In the genomic region with DNA sequence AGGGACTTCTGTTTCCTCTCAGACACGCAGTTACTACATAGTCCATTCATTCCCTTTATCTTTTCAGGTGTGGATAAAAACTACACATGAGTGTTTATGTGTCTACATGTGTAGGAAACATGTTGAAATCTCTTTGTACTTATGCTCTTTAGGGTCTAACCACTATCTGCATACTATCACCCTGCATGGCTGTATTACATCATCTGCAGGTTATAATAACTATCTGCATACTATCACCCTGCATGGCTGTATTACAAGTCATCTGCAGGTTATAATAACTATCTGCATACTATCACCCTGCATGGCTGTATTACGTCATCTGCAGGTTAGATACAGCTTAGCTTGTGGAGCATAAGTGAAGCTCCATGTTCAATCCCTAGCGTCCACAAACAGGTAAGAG, we compare ENCODE assay signal across 23 mouse cellular contexts. TPM values are rescaled to one million over a fixed set of nuclear protein-coding genes. Genes with fewer than 3 reads are reported as not detected.
DNase-seq lines count a peak whose midpoint lies in the region; ATAC-seq and TF ChIP-seq lines count a peak whose summit lies in the region.
"Had no signal": no experiment of that assay in that cellular context is flagged by ENCODE, and none has a peak within 500 bp of the region (broad histone marks: within the 10 kb centered on the region; RNA-seq: fewer than 3 reads in every experiment).

No protein-coding gene starts in this region.

- H3K9me3 ChIP-seq in MEL (replicated peaks; ENCODE audit: insufficient read depth, low read length) = no peaks in the 10 kb centered on the region
- H3K9me3 ChIP-seq: embryonic facial prominence, embryonic 10.5 days; embryonic facial prominence, embryonic 12.5 days; forebrain, embryonic 10.5 days; forebrain, embryonic 12.5 days had no signal

- H3K27me3 ChIP-seq in MEL (ENCODE audit: control insufficient read depth in 1 of 2, insufficient read depth in 2 of 2, low read length in 2 of 2) = no peaks in the 10 kb centered on the region
- no peaks in the 10 kb centered on the region for H3K27me3 ChIP-seq in heart, adult 2 months (ENCODE audit: control insufficient read depth, insufficient read depth, low read length)
- H3K27me3 ChIP-seq: CH12.LX; embryonic facial prominence, embryonic 12.5 days; forebrain, embryonic 12.5 days; Patski had no signal

- no peaks in the 10 kb centered on the region for H3K79me2 ChIP-seq in MEL (ENCODE audit: control insufficient read depth, insufficient read depth, low read length, poor library complexity)
- H3K79me2 ChIP-seq in heart, adult 2 months (replicated peaks; ENCODE audit: control insufficient read depth, insufficient read depth, low read length) = no peaks in the 10 kb centered on the region

- intact Hi-C loops in heart, adult 2 months (cut with DNase I) = no loop called here

- peak; percentile 54 for DNase-seq in MEL (ENCODE audit: low read depth, low spot score)
- DNase-seq in adrenal gland, postnatal 4 days (ENCODE audit: low spot score in 2 of 2) = no peak
- no peak for DNase-seq in heart, adult 2 months
- DNase-seq in lung, postnatal 4 days = no peak
- DNase-seq: adrenal gland, adult 2 months; adrenal gland, postnatal 10 days; adrenal gland, postnatal 25 days; cerebellum, adult 11-12 months; cerebellum, adult 2 months; cerebellum, adult 9-10 months; cerebellum, postnatal 10 days; cerebellum, postnatal 25 days had no signal

- no peak for TF ChIP-seq RAD21 in MEL (IDR thresholded peaks at IDR 0.05; ENCODE audit: low read depth, low read length)

- H3K4me3 ChIP-seq in MEL (ENCODE audit: control insufficient read depth in 1 of 2, insufficient read depth in 1 of 2, low read depth in 2 of 2, low read length in 2 of 2) = no peak overlapping the region
- no peak overlapping the region for H3K4me3 ChIP-seq in embryonic fibroblast, embryonic 13.5 days (ENCODE audit: insufficient read depth, low read length)
- no peak overlapping the region for H3K4me3 ChIP-seq in heart, adult 2 months
- H3K4me3 ChIP-seq: embryonic facial prominence, embryonic 10.5 days; embryonic facial prominence, embryonic 12.5 days; erythroblast, embryonic 14.5 days; forebrain, embryonic 10.5 days; forebrain, embryonic 12.5 days had no signal

- 86% methylated on average over 3 of the region's 3 CpGs for WGBS in heart, adult 2 months

- TF ChIP-seq POLR2A in MEL (IDR thresholded peaks at IDR 0.05; ENCODE audit: control insufficient read depth in 1 of 2, insufficient read depth in 1 of 2, low read depth in 1 of 2, low read length in 2 of 2, poor library complexity in 1 of 2) = no peak
- TF ChIP-seq POLR2A in embryonic fibroblast, embryonic 13.5 days (IDR thresholded peaks at IDR 0.05; ENCODE audit: low read depth, low read length) = no peak
- no peak for TF ChIP-seq POLR2A in heart, adult 2 months (IDR thresholded peaks at IDR 0.05; ENCODE audit: insufficient read depth, low read depth, low read length)

- peak; percentile 21; the same call in 1 of the 2 replicates for ATAC-seq in megakaryocyte, adult 5-6 weeks (ENCODE audit: poor library complexity, severe bottlenecking)
- ATAC-seq: forebrain, embryonic 14.5 days; forebrain, embryonic 16.5 days; Patski had no signal

- H3K36me3 ChIP-seq in MEL (ENCODE audit: control insufficient read depth in 1 of 2, insufficient read depth in 2 of 2, low read length in 2 of 2) = peaks cover 27 to 52% of the 10 kb centered on the region in 2 experiments
- H3K36me3 ChIP-seq in heart, adult 2 months (ENCODE audit: control insufficient read depth, insufficient read depth, low read length) = peaks cover 8% of the 10 kb centered on the region

- H3K9ac ChIP-seq in MEL (ENCODE audit: control insufficient read depth, low read depth, low read length, poor library complexity, severe bottlenecking) = no peak overlapping the region
- no peak overlapping the region for H3K9ac ChIP-seq in heart, adult 2 months (ENCODE audit: low read depth, low read length)
- H3K9ac ChIP-seq: embryonic facial prominence, embryonic 12.5 days; forebrain, embryonic 12.5 days had no signal

- peaks cover 11 to 17% of the 10 kb centered on the region in 2 experiments for H3K4me1 ChIP-seq in MEL (ENCODE audit: control insufficient read depth in 1 of 2, insufficient read depth in 2 of 2, low read length in 2 of 2)
- H3K4me1 ChIP-seq in embryonic fibroblast, embryonic 13.5 days (ENCODE audit: control insufficient read depth, insufficient read depth, low read length) = peaks cover 29% of the 10 kb centered on the region
- H3K4me1 ChIP-seq in heart, adult 2 months (ENCODE audit: control insufficient read depth, insufficient read depth, low read length) = no peaks in the 10 kb centered on the region; the same call in 1 of the 2 replicates
- H3K4me1 ChIP-seq: embryonic facial prominence, embryonic 10.5 days; embryonic facial prominence, embryonic 12.5 days; forebrain, embryonic 10.5 days; forebrain, embryonic 12.5 days had no signal

- TF ChIP-seq EP300 in MEL (IDR thresholded peaks at IDR 0.05; ENCODE audit: low read depth in 1 of 2, low read length in 2 of 2) = peak; percentile 6 to 35; a peak in 3 of 4 replicates
- no peak for TF ChIP-seq EP300 in heart, adult 2 months (IDR thresholded peaks at IDR 0.05; ENCODE audit: insufficient read depth, low read depth, low read length)

- TF ChIP-seq CTCF in MEL (IDR thresholded peaks at IDR 0.05 in 2 of 3, conservative IDR thresholded peaks at IDR 0.05 in 1 of 3; ENCODE audit: control insufficient read depth in 1 of 3, insufficient read depth in 1 of 3, low read depth in 2 of 3, low read length in 3 of 3, poor library complexity in 1 of 3, severe bottlenecking in 1 of 3) = no peak
- TF ChIP-seq CTCF in embryonic fibroblast, embryonic 13.5 days (IDR thresholded peaks at IDR 0.05; ENCODE audit: borderline replicate concordance, insufficient read depth, low read length) = no peak
- TF ChIP-seq CTCF in heart, adult 2 months (IDR thresholded peaks at IDR 0.05) = no peak

- peak overlapping the region; percentile 39 for H3K27ac ChIP-seq in MEL (ENCODE audit: control insufficient read depth, low read depth, low read length)
- H3K27ac ChIP-seq in embryonic fibroblast, embryonic 13.5 days (ENCODE audit: insufficient read depth, low read length) = peak overlapping the region; percentile 85; the same call in 1 of the 2 replicates
- H3K27ac ChIP-seq in heart, adult 2 months = no peak overlapping the region
- H3K27ac ChIP-seq: embryonic facial prominence, embryonic 10.5 days; embryonic facial prominence, embryonic 12.5 days; forebrain, embryonic 10.5 days; forebrain, embryonic 12.5 days had no signal

TF ChIP-seq in MEL, 35 proteins besides CTCF, POLR2A, EP300 and RAD21:
- TF ChIP-seq KAT2A (conservative IDR thresholded peaks at IDR 0.05; ENCODE audit: low read depth, low read length) (peak; percentile 32; the same call in 1 of the 2 replicates), ZKSCAN1 (IDR thresholded peaks at IDR 0.05; ENCODE audit: low read depth, low read length) (no peak), TAL1 (IDR thresholded peaks at IDR 0.05; ENCODE audit: low read length) (no peak), ETS1 (IDR thresholded peaks at IDR 0.05; ENCODE audit: low read depth, low read length) (peak; percentile 83), TBP (IDR thresholded peaks at IDR 0.05; ENCODE audit: low read depth, low read length) (no peak)

RNA-seq across cellular contexts. Expression of gene 4931406P16Rik, which starts 33.7 kb away (rescaled TPM):
- 7.8 and 9.5 TPM in 2 replicates for total RNA-seq in MEL (2012; rRNA removed)
- 10 to 100 TPM in 1 of 2 experiments, not detected in 1; 18.0 TPM for polyA plus RNA-seq in MEL (2012; ENCODE audit: insufficient read depth in 1 of 2, insufficient read length in 2 of 2, low read depth in 1 of 2, low replicate concordance in 2 of 2, missing spikeins in 1 of 2)
- 49.8 and 62.1 TPM in 2 replicates for polyA plus RNA-seq in embryonic fibroblast, embryonic 13.5 days (2011; ENCODE audit: insufficient read length, low read depth, missing spikeins)
- total RNA-seq in megakaryocyte, adult 5-6 weeks (2015) = 18.6 and 23.2 TPM in 2 replicates
- 19.4 and 23.7 TPM in 2 replicates for total RNA-seq in megakaryocyte, adult 5-6 weeks (2017)
- 10 to 100 TPM; 89.3 to 90.7 TPM for total RNA-seq in adrenal gland, postnatal 4 days (2021)
- 10 to 100 TPM; 40.7 to 44.1 TPM for total RNA-seq in heart, adult 2 months (2021)
- polyA plus RNA-seq in heart, adult 2 months (2012; rRNA removed) = 24.9 and 32.5 TPM in 2 replicates

RNA-seq across cellular contexts. Expression of gene Lsm14a, which starts 46.1 kb away (rescaled TPM):
- total RNA-seq in MEL (2012; rRNA removed) = 66.4 and 70.1 TPM in 2 replicates
- polyA plus RNA-seq in MEL (2012; ENCODE audit: insufficient read depth in 1 of 2, insufficient read length in 2 of 2, low read depth in 1 of 2, low replicate concordance in 2 of 2, missing spikeins in 1 of 2) = 100 to 1,000 TPM; 233 to 371 TPM
- polyA plus RNA-seq in embryonic fibroblast, embryonic 13.5 days (2011; ENCODE audit: insufficient read length, low read depth, missing spikeins) = 131 and 166 TPM in 2 replicates
- 118 and 135 TPM in 2 replicates for total RNA-seq in megakaryocyte, adult 5-6 weeks (2015)
- total RNA-seq in megakaryocyte, adult 5-6 weeks (2017) = 85.4 and 90.6 TPM in 2 replicates
- total RNA-seq in adrenal gland, postnatal 4 days (2021) = 100 to 1,000 TPM; 134 TPM
- total RNA-seq in heart, adult 2 months (2021) = 10 to 100 TPM; 86.9 to 88.3 TPM
- 42.9 and 68.7 TPM in 2 replicates for polyA plus RNA-seq in heart, adult 2 months (2012; rRNA removed)
